Mouse (Mus musculus) MEL (cell line): ENCODE results near the gene Ebf3.

Experiments
- CHD1 ChIP-seq: IDR thresholded peaks from 2 replicates; pipeline ENCODE4 v1.6.1; 2012; ENCODE audit warnings: low read depth, mild to moderate bottlenecking, inconsistent platforms, low read length, improper control_type of control experiment
- CTCF ChIP-seq, 3 experiments: IDR thresholded peaks in 2 of 3; conservative IDR thresholded peaks in 1 of 3; 2 replicates each; pipeline ENCODE4 v1.5.1; 2011 to 2012; ENCODE audit warnings: low read length in 3 of 3, low read depth in 2 of 3, mild to moderate bottlenecking in 2 of 3, improper control_type of control experiment in 1 of 3, inconsistent platforms in 1 of 3, mixed read lengths in 1 of 3, moderate library complexity in 1 of 3; ENCODE audit not compliant: control insufficient read depth in 1 of 3, insufficient read depth in 1 of 3, poor library complexity in 1 of 3, severe bottlenecking in 1 of 3
- EP300 ChIP-seq, 2 experiments: IDR thresholded peaks; 2 replicates each; pipeline ENCODE4 v1.6.1; 2011; ENCODE audit warnings: improper control_type of control experiment in 2 of 2, low read length in 2 of 2, low read depth in 1 of 2, mild to moderate bottlenecking in 1 of 2
- KAT2A ChIP-seq: conservative IDR thresholded peaks from 2 replicates; pipeline ENCODE4 v1.6.1; 2012; ENCODE audit warnings: low read depth, low read length, improper control_type of control experiment, inconsistent platforms
- POLR2A ChIP-seq, 2 experiments: IDR thresholded peaks; 2 replicates each; pipeline ENCODE4 v1.6.1; 2011 to 2012; ENCODE audit warnings: low read length in 2 of 2, mild to moderate bottlenecking in 2 of 2, control low read depth in 1 of 2, improper control_type of control experiment in 1 of 2, low read depth in 1 of 2, moderate library complexity in 1 of 2; ENCODE audit not compliant: control insufficient read depth in 1 of 2, insufficient read depth in 1 of 2, poor library complexity in 1 of 2
- TAL1 ChIP-seq: IDR thresholded peaks from 2 replicates; pipeline ENCODE4 v1.6.1; 2012; ENCODE audit warnings: mild to moderate bottlenecking, inconsistent platforms, low read length, moderate library complexity, mixed read lengths
- TCF12 ChIP-seq: IDR thresholded peaks from 2 replicates; pipeline ENCODE4 v1.6.1; 2014; ENCODE audit warnings: low read depth, mild to moderate bottlenecking, inconsistent platforms, low read length, improper control_type of control experiment, moderate library complexity
- UBTF ChIP-seq: IDR thresholded peaks from 2 replicates; pipeline ENCODE4 v1.6.1; 2012; ENCODE audit warnings: low read depth, mild to moderate bottlenecking, inconsistent platforms, low read length, improper control_type of control experiment, moderate library complexity, borderline replicate concordance; ENCODE audit not compliant: insufficient read depth
- ZNF384 ChIP-seq: IDR thresholded peaks from 2 replicates; pipeline ENCODE4 v1.6.1; 2012; ENCODE audit warnings: low read depth, mild to moderate bottlenecking, inconsistent platforms, low read length, improper control_type of control experiment

DNA sequence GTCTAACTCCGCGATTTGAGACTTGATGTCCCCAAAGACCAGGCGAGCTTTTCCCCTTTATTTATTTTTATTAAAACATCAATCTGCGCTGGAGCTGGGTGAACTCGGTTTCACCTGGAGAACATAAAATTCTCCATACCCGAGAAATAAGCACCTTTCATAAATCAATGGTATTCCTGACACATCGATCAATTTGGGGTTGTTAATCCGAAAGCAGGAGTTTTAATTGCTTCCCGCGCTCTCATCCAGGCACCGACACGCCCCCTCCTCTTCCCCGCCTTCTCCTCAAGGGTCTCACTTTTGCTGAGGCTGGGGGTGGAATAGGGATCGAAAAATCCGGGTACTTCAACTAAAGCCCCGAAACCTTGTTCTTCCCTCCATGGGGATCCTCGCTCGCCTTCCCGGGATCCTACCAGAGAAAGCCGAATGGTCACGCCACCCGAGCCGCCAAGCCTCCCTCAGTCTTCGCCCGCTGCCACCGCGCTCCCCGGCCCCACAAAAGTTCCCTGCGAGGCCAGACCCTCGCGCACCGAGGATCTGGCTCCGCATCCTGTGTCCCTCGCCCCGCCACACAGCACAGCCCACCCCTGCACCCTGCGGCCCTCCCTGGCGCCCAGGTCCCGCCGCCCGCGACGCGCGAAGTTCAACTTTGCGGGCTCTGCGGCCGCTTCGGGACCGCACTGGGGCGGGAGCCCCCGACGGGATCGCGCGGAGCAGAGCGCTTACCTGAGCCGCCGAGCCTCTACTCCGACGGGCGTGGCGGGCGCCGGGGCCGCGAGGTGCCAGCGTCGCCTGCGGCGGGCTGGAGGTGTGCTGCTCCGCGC, 7.9 kb upstream of the Ebf3 start:
- TF ChIP-seq POLR2A (IDR thresholded peaks at IDR 0.05; ENCODE audit: control insufficient read depth in 1 of 2, insufficient read depth in 1 of 2, low read depth in 1 of 2, low read length in 2 of 2, poor library complexity in 1 of 2) (no peak), CTCF (IDR thresholded peaks at IDR 0.05 in 2 of 3, conservative IDR thresholded peaks at IDR 0.05 in 1 of 3; ENCODE audit: control insufficient read depth in 1 of 3, insufficient read depth in 1 of 3, low read depth in 2 of 3, low read length in 3 of 3, poor library complexity in 1 of 3, severe bottlenecking in 1 of 3) (no peak), EP300 (IDR thresholded peaks at IDR 0.05; ENCODE audit: low read depth in 1 of 2, low read length in 2 of 2) (no peak), ZNF384 (no peak), CHD1 (no peak), KAT2A (no peak), UBTF (no peak), TAL1 (no peak), TCF12 (no peak)
